Mouse (Mus musculus) midbrain, embryonic 14.5 days (tissue): ENCODE results near the gene Zfp687. TPM values are rescaled to one million over a fixed set of nuclear protein-coding genes. Genes with fewer than 3 reads are reported as not detected.
"Not testable (repeated sequence)": the region's sequence is repeated elsewhere in the genome, so short reads cannot be mapped to it uniquely, and the experiment has no call there.

Experiments
- ATAC-seq: fragments of 200-750 bp; cut with Nextera tagmentation; 2 replicates; pipeline ENCODE4 v1.8.0; 2017; ENCODE audit warnings: moderate number of reproducible peaks, moderate library complexity; ENCODE audit not compliant: low FRiP score, low TSS enrichment
- DNase-seq: peaks from one replicate; pipeline ENCODE4 v3.0.0-alpha.2; 2015
- H3K27ac ChIP-seq: fragments of 300-500 bp; sonication (generic); replicated peaks from 2 replicates; pipeline ENCODE4 v1.5.1; 2014; ENCODE audit warnings: mild to moderate bottlenecking, low read depth, low read length, moderate library complexity
- H3K27me3 ChIP-seq: fragments of 300-500 bp; sonication (generic); 2 replicates; pipeline ENCODE4 v1.6.1; 2014; ENCODE audit warnings: low read length, control low read depth, mixed read lengths; ENCODE audit not compliant: control insufficient read depth, insufficient read depth
- H3K36me3 ChIP-seq: fragments of 300-500 bp; sonication (generic); 2 replicates; pipeline ENCODE4 v1.6.1; 2014; ENCODE audit warnings: low read length, control low read depth; ENCODE audit not compliant: control insufficient read depth, insufficient read depth
- H3K4me1 ChIP-seq: fragments of 300-500 bp; sonication (generic); 2 replicates; pipeline ENCODE4 v1.6.1; 2014; ENCODE audit warnings: mild to moderate bottlenecking, antibody characterized with exemption, low read length, control low read depth; ENCODE audit not compliant: control insufficient read depth, insufficient read depth
- H3K4me2 ChIP-seq: fragments of 300-500 bp; sonication (generic); 2 replicates; pipeline ENCODE4 v1.6.1; 2014; ENCODE audit warnings: mild to moderate bottlenecking, low read length, moderate library complexity
- H3K4me3 ChIP-seq: fragments of 300-500 bp; sonication (generic); replicated peaks from 2 replicates; pipeline ENCODE4 v1.5.1; 2014; ENCODE audit warnings: low read depth, low read length
- H3K9ac ChIP-seq: fragments of 300-500 bp; sonication (generic); replicated peaks from 2 replicates; pipeline ENCODE4 v1.6.1; 2014; ENCODE audit warnings: mild to moderate bottlenecking, low read length, moderate library complexity
- H3K9me3 ChIP-seq: fragments of 300-500 bp; sonication (generic); 2 replicates; pipeline ENCODE4 v1.6.1; 2016; ENCODE audit warnings: low read length, control low read depth, mixed read lengths; ENCODE audit not compliant: control insufficient read depth
- WGBS: fragments of 180-500 bp; shearing (Covaris S2); extraction: QIAGEN DNeasy Blood & Tissue Kit; methylation state at CpG from one replicate; pipeline ENCODE4 v1.1.7; 2014; 5-methylcytosine and 5-hydroxymethylcytosine counted together
- polyA plus RNA-seq: library from polyadenylated mRNA; unstranded; fragments of >200 nt; fragmentation: Nextera tagmentation; extraction: Ambion mirVana; gene quantifications from 2 replicates; pipeline ENCODE4 v1.2.1, GENCODE M21; 2014

Gene Zfp687
- polyA plus RNA-seq, 1 experiment from 2014 or later, result 30.0 TPM

DNA sequence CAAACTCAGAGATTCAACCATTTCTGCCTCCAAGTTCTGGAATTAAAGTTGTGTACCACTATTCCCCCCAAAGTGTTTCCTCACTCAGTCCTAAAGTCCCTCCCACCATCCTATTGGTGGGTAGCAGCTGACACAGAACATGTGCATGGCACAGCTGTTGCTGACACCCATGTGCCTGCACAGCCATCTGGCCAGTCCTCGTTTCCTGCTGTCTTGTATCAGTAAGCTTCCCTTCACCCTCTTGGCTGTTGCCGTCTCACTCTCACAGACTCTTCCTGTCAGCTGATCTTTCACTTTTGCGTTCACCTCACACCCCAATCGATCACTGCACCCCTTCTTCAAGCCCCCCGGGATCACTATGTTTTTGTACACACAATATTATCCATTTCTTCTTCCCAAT is 12.5 kb upstream of the Zfp687 start:
- no peak overlapping the region for H3K27ac ChIP-seq
- no peak overlapping the region for H3K4me3 ChIP-seq
- peaks cover 24% of the 10 kb centered on the region for H3K36me3 ChIP-seq
- no peaks in the 10 kb centered on the region for H3K4me1 ChIP-seq
- DNase-seq (no peak), ATAC-seq (no peak)
- no peak overlapping the region for H3K9ac ChIP-seq
- no peak overlapping the region for H3K4me2 ChIP-seq
- WGBS, result 72% methylated on average over 5 of the region's 5 CpGs
- H3K27me3 ChIP-seq, result no peaks in the 10 kb centered on the region
- H3K9me3 ChIP-seq, result no peaks in the 10 kb centered on the region

DNA sequence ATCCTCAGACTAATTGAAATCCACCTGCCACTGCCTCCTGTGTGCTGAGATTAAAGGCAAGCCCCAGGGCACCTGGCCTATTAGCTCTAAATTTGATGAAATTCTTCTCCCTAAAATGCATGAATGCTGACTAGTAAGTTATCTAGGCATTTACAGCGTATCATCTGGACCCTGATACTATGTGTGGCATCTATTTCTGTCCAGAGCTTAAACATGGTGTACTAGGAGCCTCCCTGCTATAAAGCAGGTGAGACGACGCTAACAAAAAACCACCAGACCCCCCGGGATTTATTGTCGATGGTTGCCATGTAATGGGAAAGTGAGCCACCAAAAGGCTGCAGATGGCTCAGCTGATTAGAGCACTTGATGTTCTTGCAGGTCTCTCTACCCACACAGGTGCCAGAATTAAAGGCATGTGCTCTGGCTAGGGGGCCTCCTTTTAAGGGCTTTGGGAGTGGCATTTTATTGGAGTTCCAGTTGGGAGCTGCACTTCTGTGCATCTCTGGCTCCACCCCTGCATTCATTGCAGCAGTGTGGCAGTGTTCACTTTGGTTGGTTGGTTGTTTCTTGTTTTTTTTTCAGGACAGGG is 11.9 kb upstream of the Zfp687 start:
- Histone ChIP-seq H3K9ac (no peak overlapping the region), H3K27ac (no peak overlapping the region), H3K4me1 (no peaks in the 10 kb centered on the region), H3K4me3 (no peak overlapping the region), H3K27me3 (no peaks in the 10 kb centered on the region), H3K9me3 (no peaks in the 10 kb centered on the region), H3K36me3 (peaks cover 19% of the 10 kb centered on the region), H3K4me2 (no peak overlapping the region)
- no peak for DNase-seq
- ATAC-seq, result no peak
- 61% methylated on average over 5 of the region's 5 CpGs for WGBS

DNA sequence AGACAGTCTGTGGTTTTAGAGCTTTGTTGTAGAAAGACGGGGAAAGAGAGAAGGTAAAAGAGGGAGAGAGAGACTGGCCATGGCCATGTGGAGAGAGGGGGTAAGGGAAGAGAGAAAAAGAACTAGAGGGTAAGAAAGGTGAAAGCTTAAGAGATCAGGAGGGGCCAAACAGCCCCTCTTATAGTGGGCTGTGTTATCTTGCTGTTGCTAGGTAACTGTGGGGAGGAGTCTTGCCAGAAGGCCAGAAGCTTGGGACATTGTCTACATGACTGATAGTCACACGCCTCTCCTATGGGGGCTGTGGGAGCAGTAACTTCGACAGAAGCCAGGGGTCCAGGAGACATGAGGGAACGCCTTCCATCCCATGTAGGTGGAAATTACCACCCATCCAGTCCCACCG is 10.0 kb upstream of the Zfp687 start:
- no peak for ATAC-seq
- 43% methylated on average over 5 of the region's 5 CpGs for WGBS

DNA sequence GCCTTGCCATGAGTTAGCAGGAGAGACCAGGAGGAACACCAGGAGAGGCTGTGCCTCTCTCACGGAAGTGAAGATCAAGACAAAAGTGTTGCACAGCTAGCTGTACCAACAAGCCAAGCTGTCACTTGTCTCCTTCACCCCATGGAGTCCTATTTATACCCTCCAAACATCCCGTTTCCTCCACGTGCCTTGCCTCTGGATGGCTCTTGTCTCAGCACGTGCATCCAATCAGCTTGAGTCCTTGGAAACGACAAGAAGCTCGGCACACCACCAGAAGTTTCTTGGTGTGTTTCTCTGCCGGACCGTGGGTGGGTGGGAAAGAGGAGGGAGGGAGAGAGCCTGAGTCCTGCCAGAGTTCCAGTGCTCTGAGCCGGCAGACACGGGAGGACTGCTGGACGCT is 9.3 kb upstream of the Zfp687 start:
- H3K27ac ChIP-seq, result no peak overlapping the region
- no peak overlapping the region for H3K9ac ChIP-seq
- no peaks in the 10 kb centered on the region for H3K27me3 ChIP-seq
- no peak overlapping the region for H3K4me2 ChIP-seq
- no peaks in the 10 kb centered on the region for H3K36me3 ChIP-seq
- 29% methylated on average over 11 of the region's 11 CpGs for WGBS
- no peak overlapping the region for H3K4me3 ChIP-seq
- H3K4me1 ChIP-seq, result no peaks in the 10 kb centered on the region
- no peak for ATAC-seq
- H3K9me3 ChIP-seq, result no peaks in the 10 kb centered on the region
- DNase-seq, result no peak

More for the DNA sequence above, 10.0 kb upstream of the Zfp687 start:
- DNase-seq, result no peak
- Histone ChIP-seq H3K36me3 (peaks cover under 1% of the 10 kb centered on the region; the same call in 1 of the 2 replicates), H3K4me1 (no peaks in the 10 kb centered on the region), H3K4me2 (no peak overlapping the region), H3K9me3 (no peaks in the 10 kb centered on the region), H3K9ac (no peak overlapping the region), H3K27me3 (no peaks in the 10 kb centered on the region), H3K27ac (no peak overlapping the region), H3K4me3 (no peak overlapping the region)

DNA sequence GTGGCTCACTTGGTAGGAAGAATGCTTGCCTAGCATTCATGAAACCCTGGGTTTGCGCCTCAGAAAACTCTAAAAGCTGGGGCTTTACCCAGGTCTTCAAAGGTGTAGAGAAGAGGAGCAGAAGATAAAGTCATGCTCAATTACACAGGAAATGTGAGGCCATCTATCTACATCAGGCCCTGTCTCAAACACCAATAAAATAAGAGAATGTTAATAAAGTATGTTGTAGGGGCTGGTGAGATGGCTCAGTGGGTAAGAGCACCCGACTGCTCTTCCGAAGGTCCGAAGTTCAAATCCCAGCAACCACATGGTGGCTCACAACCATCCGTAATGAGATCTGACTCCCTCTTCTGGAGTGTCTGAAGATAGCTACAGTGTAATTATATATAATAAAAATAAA is 5.7 kb upstream of the Zfp687 start:
- 94% methylated on average over 5 of the region's 5 CpGs for WGBS
- H3K36me3 ChIP-seq, H3K4me1 ChIP-seq, H3K27me3 ChIP-seq, H3K4me2 ChIP-seq, H3K9ac ChIP-seq, H3K4me3 ChIP-seq, H3K27ac ChIP-seq, H3K9me3 ChIP-seq, ATAC-seq, DNase-seq: not testable (repeated sequence)

DNA sequence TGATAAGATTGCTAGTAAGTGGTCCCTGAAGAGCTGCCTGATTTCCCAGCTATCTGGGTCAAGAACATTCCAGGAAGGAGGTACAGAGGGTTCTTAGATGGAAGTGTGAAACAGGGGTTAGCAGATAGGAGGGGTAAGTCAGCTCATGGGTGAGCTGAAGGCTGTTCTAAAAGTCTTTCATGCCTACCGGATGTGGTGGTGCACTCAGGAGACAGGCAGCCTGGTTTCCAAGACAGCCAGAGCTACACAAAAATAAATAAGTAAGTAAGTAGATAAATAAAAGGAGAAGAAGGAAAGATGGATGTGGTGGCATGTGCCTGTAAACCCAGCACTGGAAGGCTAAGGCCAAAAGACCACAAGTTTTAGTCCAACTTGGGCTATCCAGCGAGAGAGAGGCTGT is 3.5 kb upstream of the Zfp687 start:
- Histone ChIP-seq H3K4me1 (peaks cover 7% of the 10 kb centered on the region), H3K27ac (no peak overlapping the region), H3K4me2 (no peak overlapping the region), H3K4me3 (no peak overlapping the region), H3K27me3 (no peaks in the 10 kb centered on the region), H3K9ac (no peak overlapping the region), H3K9me3 (no peaks in the 10 kb centered on the region), H3K36me3 (no peaks in the 10 kb centered on the region)
- 93% methylated on average over 2 of the region's 2 CpGs for WGBS
- DNase-seq (no peak), ATAC-seq (no peak)

DNA sequence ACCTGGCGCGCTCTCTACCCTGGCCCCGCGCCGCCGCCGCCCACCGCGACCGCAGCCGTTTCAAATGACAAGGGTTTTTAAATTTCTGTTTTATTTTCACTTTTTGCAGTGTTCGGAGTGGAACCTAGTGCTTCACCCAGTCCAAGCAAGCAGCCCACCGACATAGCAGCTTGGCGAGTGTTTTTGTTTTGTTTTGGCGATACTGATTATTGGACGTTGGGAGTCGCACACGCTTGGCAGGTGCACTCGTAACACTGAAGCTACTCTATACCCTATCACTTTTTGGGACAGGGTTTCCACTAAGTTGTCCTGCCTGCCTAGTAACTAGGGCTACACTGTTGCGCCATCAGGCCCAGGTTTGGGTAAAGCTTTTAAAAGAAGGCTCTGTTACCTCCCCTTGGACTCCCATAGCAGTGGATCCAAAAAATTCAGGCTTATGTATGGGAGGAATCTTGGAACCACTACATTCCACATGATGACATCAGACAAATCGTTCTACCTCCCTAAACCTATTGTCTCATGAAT is 1.3 kb upstream of the Zfp687 start:
- peak overlapping the region; percentile 74 for H3K4me3 ChIP-seq
- H3K27me3 ChIP-seq, result no peaks in the 10 kb centered on the region
- peak overlapping the region; percentile 77 for H3K4me2 ChIP-seq
- 5% methylated on average over 21 of the region's 21 CpGs for WGBS
- H3K36me3 ChIP-seq, result peaks cover 10% of the 10 kb centered on the region
- ATAC-seq (no peak), DNase-seq (no peak)
- H3K9ac ChIP-seq, result peak overlapping the region; percentile 54
- peak overlapping the region; percentile 94 for H3K27ac ChIP-seq
- peaks cover 14% of the 10 kb centered on the region for H3K4me1 ChIP-seq
- no peaks in the 10 kb centered on the region for H3K9me3 ChIP-seq

DNA sequence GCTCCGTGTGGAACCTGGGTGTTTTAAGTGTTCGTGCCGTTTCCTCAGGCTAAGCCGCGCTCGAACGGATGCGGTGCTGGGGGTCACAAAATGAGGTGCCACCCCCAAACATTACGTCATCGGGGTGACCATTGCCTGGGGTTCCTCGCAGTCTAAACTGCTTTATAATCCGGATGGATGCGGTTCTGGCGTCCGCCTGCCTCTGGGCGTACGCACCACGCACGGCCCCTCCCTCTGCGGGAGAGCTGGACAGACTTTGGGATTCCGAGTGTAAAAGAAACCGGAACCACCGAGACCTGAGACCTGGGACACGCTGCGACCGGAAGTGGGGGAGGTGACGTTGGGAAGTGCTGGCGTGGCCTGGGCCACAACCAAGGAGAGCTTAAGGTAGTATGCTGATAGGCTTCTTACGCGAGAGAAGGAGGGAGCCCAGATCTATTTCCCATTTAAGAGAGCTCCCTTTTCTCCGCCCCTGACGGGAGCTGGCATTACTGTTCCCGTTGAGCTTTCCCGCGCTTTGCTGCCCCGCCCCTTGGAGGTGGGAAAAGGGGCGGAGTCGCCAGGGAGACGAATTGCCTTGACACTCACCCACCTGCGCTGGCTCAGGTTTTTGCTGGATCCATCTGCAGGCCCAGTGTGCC is 763 bp upstream of the Zfp687 start:
- H3K27ac ChIP-seq, result peak overlapping the region; percentile 94
- peak overlapping the region; percentile 62 for H3K9ac ChIP-seq
- H3K4me2 ChIP-seq, result peak overlapping the region; percentile 77
- no peaks in the 10 kb centered on the region for H3K27me3 ChIP-seq
- peak overlapping the region; percentile 74 for H3K4me3 ChIP-seq
- H3K4me1 ChIP-seq, result peaks cover 14% of the 10 kb centered on the region
- WGBS, result under 1% methylated on average over 40 of the region's 40 CpGs
- H3K36me3 ChIP-seq, result peaks cover 16% of the 10 kb centered on the region
- no peaks in the 10 kb centered on the region for H3K9me3 ChIP-seq
- ATAC-seq (peak; percentile 75), DNase-seq (peak; percentile 93)
